Comparison of ENCODE assay signal across 21 mouse cellular contexts in the genomic region with DNA sequence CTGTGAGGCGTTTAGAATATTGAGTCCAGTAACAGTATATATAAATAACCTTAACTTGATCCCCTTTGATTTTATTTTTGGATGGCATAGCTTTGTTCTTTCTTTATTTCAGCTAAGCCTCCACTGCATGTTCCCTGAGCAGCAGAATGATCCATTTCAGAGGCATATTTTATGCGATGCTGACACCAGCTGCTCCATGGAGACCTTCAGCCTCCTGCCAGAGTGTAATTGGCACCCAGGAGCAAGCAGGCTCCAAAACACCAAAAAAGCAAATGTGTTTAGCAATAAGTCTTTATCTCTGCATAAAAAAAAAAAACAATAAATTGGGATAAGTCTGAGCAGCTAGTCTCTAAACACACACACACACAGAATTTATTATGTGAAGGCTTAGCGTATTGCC.
DNase-seq lines count a peak whose midpoint lies in the region; ATAC-seq and TF ChIP-seq lines count a peak whose summit lies in the region.
"Had no signal": no experiment of that assay in that cellular context is flagged by ENCODE, and none has a peak within 500 bp of the region (broad histone marks: within the 10 kb centered on the region; RNA-seq: fewer than 3 reads in every experiment).

No protein-coding gene starts in this region.

- no peaks in the 10 kb centered on the region for H3K4me1 ChIP-seq in intestine, postnatal 0 days (replicated peaks; ENCODE audit: control insufficient read depth, insufficient read depth, low read length)
- H3K4me1 ChIP-seq in kidney, embryonic 16.5 days (ENCODE audit: insufficient read depth, low read length) = no peaks in the 10 kb centered on the region
- H3K4me1 ChIP-seq: embryonic facial prominence, embryonic 15.5 days; hindbrain, embryonic 10.5 days had no signal

- WGBS in intestine, postnatal 0 days = 86% methylated on average over 3 of the region's 3 CpGs
- 74% methylated on average over 3 of the region's 3 CpGs for WGBS in kidney, embryonic 16.5 days

- H3K4me3 ChIP-seq in intestine, postnatal 0 days (ENCODE audit: low read depth, low read length) = no peak overlapping the region
- H3K4me3 ChIP-seq in kidney, embryonic 16.5 days (ENCODE audit: low read length) = no peak overlapping the region
- H3K4me3 ChIP-seq: embryonic facial prominence, embryonic 15.5 days; erythroblast, embryonic 14.5 days; gastrocnemius, adult 2 months; heart, embryonic 12.5 days; hindbrain, embryonic 10.5 days; hindbrain, embryonic 15.5 days had no signal

- TF ChIP-seq CTCF in intestine, postnatal 0 days (IDR thresholded peaks at IDR 0.05; ENCODE audit: low read depth) = no peak

- no peak overlapping the region for H3K27ac ChIP-seq in intestine, postnatal 0 days (ENCODE audit: low read depth, low read length)
- no peak overlapping the region for H3K27ac ChIP-seq in kidney, embryonic 16.5 days (ENCODE audit: low read length)
- H3K27ac ChIP-seq: embryonic facial prominence, embryonic 15.5 days; gastrocnemius, adult 2 months; hindbrain, embryonic 10.5 days; hindbrain, embryonic 15.5 days had no signal

- no peak overlapping the region for H3K4me2 ChIP-seq in intestine, postnatal 0 days (replicated peaks; ENCODE audit: low read depth)
- H3K4me2 ChIP-seq in kidney, embryonic 16.5 days (replicated peaks; ENCODE audit: low read depth, low read length) = no peak overlapping the region
- H3K4me2 ChIP-seq: embryonic facial prominence, embryonic 15.5 days; heart, embryonic 12.5 days; hindbrain, embryonic 15.5 days had no signal

- no peaks in the 10 kb centered on the region for H3K36me3 ChIP-seq in intestine, postnatal 0 days (ENCODE audit: control insufficient read depth, insufficient read depth)
- no peaks in the 10 kb centered on the region for H3K36me3 ChIP-seq in kidney, embryonic 16.5 days (ENCODE audit: insufficient read depth, low read length)
- H3K36me3 ChIP-seq: embryonic facial prominence, embryonic 15.5 days; G1E; heart, embryonic 12.5 days; hindbrain, embryonic 10.5 days; hindbrain, embryonic 15.5 days had no signal

- H3K9me3 ChIP-seq in intestine, postnatal 0 days (ENCODE audit: control insufficient read depth) = no peaks in the 10 kb centered on the region
- no peaks in the 10 kb centered on the region for H3K9me3 ChIP-seq in kidney, embryonic 16.5 days (ENCODE audit: low read length)
- H3K9me3 ChIP-seq: embryonic facial prominence, embryonic 15.5 days; hindbrain, embryonic 10.5 days; hindbrain, embryonic 15.5 days had no signal

- H3K27me3 ChIP-seq in intestine, postnatal 0 days (replicated peaks; ENCODE audit: control insufficient read depth, insufficient read depth, low read length) = no peaks in the 10 kb centered on the region
- no peaks in the 10 kb centered on the region for H3K27me3 ChIP-seq in kidney, embryonic 16.5 days (ENCODE audit: insufficient read depth, low read length)
- H3K27me3 ChIP-seq: embryonic facial prominence, embryonic 15.5 days; hindbrain, embryonic 15.5 days had no signal

- H3K9ac ChIP-seq in intestine, postnatal 0 days (ENCODE audit: low read depth, low read length) = no peak overlapping the region
- no peak overlapping the region for H3K9ac ChIP-seq in kidney, embryonic 16.5 days (replicated peaks; ENCODE audit: low read length)
- H3K9ac ChIP-seq: embryonic facial prominence, embryonic 15.5 days; heart, embryonic 12.5 days; hindbrain, embryonic 15.5 days had no signal

- DNase-seq in cerebellum, postnatal 10 days = peak; percentile 8
- DNase-seq in cerebellum, adult 11-12 months = no peak
- peak; percentile 15 for DNase-seq in layer of hippocampus, adult 11-12 months (ENCODE audit: low spot score)
- no peak for DNase-seq in layer of hippocampus, postnatal 25 days (ENCODE audit: extremely low spot score in 1 of 2, low spot score in 1 of 2)
- DNase-seq in adipocyte (ENCODE audit: low spot score) = peak; percentile 55
- DNase-seq in layer of hippocampus, postnatal 14 days (ENCODE audit: low spot score in 2 of 2) = peak; percentile 25 to 60
- DNase-seq: adrenal gland, postnatal 10 days; B cell, adult 2 months; cerebellum, adult 2 months; embryo, embryonic 11 days; gastrocnemius, adult 2 months; gastrocnemius, postnatal 25 days had no signal

- no peak for ATAC-seq in intestine, postnatal 0 days
- no peak for ATAC-seq in kidney, embryonic 16.5 days (ENCODE audit: low FRiP score, low TSS enrichment)
- ATAC-seq: CD4-positive, CD25-positive, alpha-beta regulatory T cell, adult 4 months had no signal

Comparison
In these comparisons a context has a peak if more than half of its experiments do, and no peak if none do; other contexts are left out.
1. DNase-seq: peak in cerebellum, postnatal 10 days (2 of 2), layer of hippocampus, adult 11-12 months (single experiment), adipocyte (single experiment) and layer of hippocampus, postnatal 14 days (2 of 2); none in cerebellum, adult 11-12 months (single experiment) and layer of hippocampus, postnatal 25 days (0 of 2).